Mouse (Mus musculus) kidney, adult 18-20 months (tissue): Measurements from ENCODE around the gene Olfr239.
"Not testable (repeated sequence)": the region's sequence is repeated elsewhere in the genome, so short reads cannot be mapped to it uniquely, and the experiment has no call there.

ENCODE experiments used
- DNase-seq: peaks from one replicate; pipeline ENCODE4 v3.0.0; 2021

Gene Olfr239

GRCm38 (mm10) chr17:33191002-33191401 is at the start of gene Olfr239:
Olfr239 (plus strand) TSS chr17:33191302.
- not testable (repeated sequence) for DNase-seq

DNA sequence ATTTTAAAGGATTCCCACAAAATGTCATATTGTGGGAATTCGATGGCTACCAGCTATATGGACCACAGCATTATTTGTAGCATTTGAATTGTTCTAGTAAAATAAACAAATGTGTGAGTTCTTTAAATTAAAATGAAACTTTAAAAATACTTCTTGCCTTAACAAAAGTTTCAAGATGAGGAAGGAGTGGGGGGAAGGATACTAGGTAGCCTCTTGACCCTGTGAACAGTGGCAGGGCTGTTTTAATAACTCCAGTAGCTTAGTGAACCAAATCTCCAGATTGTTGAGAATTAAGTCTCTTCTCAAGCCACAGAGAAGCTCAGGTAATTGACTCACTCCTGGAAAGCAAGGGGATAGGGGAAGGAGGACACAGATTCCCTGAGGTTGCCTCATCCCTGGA is 23.0 kb upstream of the Olfr239 start, which contains the start of gene Olfr55:
Gene Olfr55 (plus strand): TSS at position 301 of the 400 bp plus-strand sequence.
- not testable (repeated sequence) for DNase-seq

DNA sequence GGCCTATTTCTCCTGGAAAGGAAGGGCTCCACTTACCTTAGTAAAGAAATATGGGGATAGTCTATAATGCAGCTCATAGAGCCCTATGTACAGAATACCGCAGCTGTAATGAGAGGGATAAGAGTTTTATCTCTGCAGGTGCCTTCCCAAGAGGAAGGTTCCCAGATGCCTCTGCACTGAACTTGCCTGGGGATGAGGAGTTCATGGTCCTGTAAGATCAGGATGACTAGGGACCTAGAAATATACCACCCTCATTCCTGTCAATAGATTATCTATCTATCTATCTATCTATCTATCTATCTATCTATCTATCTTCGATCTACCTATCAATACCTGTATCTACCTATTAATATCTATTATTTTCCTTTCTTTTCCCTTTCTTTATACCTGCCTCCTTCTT is 30.5 kb downstream of the Olfr239 start, which contains the start of gene Olfr1564:
Gene Olfr1564 (minus strand): TSS at position 101 of the 400 bp plus-strand sequence.
- no peak for DNase-seq

GRCm38 (mm10) chr17:33236646-33237045 is 45.5 kb downstream of the Olfr239 start:
- not testable (repeated sequence) for DNase-seq
